Mouse (Mus musculus) splenic B cell, adult 2 months (primary cell): ENCODE measurements at regions not wholly inside any gene's neighbourhood (a gene's known extent, or its start where the extent isn't known, plus 50 kb on each side); places are given as distances from the start of the nearest gene placed in this dataset.

Experiments
- DNase-seq: peaks from one replicate; pipeline ENCODE4 v3.0.0-alpha.2; 2011; ENCODE audit warnings: low read depth, low spot score
- H3K27me3 ChIP-seq: 2 replicates; pipeline ENCODE4 v1.6.1; 2012; ENCODE audit warnings: mild to moderate bottlenecking, low read length, moderate library complexity, mixed read lengths; ENCODE audit not compliant: control insufficient read depth, poor library complexity, insufficient read depth, severe bottlenecking
- H3K36me3 ChIP-seq: 2 replicates; pipeline ENCODE4 v1.6.1; 2012; ENCODE audit warnings: mild to moderate bottlenecking, low read length, moderate library complexity, mixed read lengths; ENCODE audit not compliant: control insufficient read depth, poor library complexity, insufficient read depth, severe bottlenecking

DNA sequence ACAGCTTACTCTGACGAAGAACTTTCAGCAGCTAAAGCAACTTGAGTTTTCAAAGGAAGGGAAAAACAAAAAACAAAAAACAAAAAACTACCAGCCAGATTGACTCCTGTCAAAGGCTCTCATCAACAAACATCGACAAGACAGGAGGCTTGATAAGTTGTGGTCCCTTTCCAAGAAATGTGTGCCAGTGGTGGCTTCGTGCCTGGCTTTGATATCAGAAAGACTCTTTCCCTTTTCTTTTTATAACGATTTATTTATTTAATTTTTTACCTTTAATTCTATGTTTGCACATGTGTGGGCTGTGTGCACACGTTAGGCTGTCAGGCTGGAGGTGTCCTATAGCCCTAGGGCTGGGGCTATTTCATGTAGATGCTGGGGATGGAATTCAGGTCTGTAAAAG is 60.4 kb downstream of the Dact1 start:
- Histone ChIP-seq H3K36me3 (no peaks in the 10 kb centered on the region), H3K27me3 (no peaks in the 10 kb centered on the region)
- no peak for DNase-seq

DNA sequence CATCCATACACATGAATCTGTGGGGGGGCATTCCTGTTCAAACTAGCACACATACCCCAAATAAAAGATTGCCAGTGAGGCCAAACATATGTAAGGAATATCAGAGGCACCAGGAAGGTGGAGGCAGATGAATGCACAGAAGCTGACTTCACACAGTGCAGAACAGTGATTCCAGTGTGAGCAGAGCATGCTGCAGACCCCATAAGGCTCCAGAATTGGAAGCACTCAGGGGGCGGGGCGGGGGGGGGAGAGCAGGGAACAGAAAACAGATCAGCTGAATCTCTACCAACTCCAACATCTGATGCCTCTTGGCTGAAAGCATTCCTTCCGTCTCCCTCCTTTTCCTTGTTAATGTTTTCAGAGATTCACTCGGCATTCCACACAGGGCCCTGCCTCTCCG is 62.3 kb downstream of the Dact1 start:
- no peak for DNase-seq
- no peaks in the 10 kb centered on the region for H3K27me3 ChIP-seq
- H3K36me3 ChIP-seq, result no peaks in the 10 kb centered on the region

DNA sequence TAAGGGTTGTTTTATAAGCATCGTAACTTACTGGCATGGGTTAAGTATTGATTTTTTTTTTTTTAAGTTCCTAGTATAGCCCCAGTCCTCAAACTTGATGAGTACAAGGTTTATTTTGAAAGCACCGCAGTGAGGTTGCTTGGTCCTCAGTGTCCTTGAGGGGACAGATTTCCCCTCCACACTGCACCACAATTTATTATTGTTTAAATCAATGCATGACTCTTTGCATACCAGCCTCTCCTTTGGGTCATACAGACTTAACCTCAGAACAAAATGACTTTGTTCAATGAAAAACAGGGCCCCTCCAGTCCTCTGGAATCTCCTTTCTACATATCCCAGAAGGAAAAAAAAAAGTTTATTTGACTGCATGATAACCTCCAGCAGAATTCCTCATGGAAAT is 63.9 kb downstream of the Dact1 start:
- H3K36me3 ChIP-seq, result no peaks in the 10 kb centered on the region
- no peak for DNase-seq

DNA sequence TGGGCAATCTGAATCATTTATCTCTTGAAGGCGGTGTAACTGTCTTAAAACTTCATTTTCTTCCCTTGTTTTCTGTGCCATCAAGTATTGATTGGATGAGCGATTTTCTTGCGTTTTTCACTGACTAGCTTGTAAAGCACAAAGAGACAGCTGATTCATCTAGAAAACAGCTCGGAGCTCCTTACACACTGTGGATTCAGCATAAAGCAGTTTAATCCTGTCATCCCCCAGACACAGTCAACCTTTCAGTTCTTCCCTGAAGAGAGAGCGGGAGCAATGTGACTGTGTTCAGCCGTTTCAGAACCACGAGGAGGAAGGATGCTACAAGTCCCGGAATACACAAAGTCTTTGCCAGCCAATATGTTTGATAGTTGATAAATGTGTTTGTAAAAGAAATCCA is 66.8 kb downstream of the Dact1 start:
- Histone ChIP-seq H3K27me3 (no peaks in the 10 kb centered on the region), H3K36me3 (no peaks in the 10 kb centered on the region)
- no peak for DNase-seq

More for the DNA sequence above, 63.9 kb downstream of the Dact1 start:
- H3K27me3 ChIP-seq, result no peaks in the 10 kb centered on the region

DNA sequence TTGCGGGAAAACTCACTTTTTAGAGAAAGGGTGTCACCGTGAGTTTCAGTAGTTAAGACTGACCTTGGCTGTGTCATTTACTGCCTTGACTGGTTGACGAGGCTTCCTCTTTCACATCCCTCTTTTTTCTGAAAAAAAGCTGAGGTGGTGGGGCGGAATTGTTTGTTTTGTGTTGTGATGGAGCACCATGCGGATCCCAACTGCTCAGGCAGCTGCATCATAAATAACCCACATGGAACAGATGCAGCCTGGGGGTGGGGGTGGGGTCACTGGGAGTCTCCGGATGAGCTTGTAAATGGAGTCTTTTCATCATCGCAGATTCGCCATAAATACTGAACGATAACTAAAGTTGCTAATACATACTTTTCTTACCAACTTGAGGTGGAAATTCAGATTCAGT is 67.3 kb downstream of the Dact1 start:
- DNase-seq, result no peak
- H3K27me3 ChIP-seq, result no peaks in the 10 kb centered on the region
- no peaks in the 10 kb centered on the region for H3K36me3 ChIP-seq

DNA sequence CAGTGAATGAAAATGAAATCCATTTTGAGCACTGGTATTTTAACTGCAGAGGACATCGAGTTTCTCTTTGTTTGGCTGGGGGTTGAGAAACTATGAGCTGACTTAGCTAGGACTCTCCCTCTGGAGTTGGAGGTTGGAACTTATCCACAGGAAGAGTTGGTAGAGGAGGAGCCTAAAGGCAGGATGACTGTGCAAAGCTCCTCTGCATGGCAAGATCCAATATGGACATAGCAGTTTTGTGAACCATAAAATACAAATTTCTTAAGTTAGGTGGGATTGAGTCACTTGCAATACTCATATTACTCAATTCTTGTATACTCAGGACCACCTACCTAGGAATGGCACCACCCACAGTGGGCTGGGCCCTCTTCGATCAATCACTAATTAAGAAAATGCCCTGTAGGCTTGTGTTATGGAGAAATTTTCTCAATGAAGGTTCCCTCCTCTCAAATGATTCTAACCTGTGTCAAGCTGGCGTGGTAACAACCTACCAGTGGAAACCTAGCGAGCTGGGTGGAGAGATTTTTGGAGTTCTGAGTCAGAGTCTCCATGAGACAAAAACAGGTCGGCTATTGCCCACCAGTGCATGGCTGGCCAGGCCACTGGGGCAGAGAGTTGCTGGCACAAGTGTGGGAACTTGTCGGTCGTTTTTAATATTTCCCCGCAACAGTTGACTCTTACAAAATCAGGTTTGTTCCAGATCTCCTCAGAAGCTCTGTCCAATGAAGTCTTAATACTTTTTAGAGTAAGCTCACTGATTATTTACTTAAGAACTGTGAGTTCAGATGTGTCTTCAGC is 70.1 kb downstream of the Dact1 start:
- no peak for DNase-seq
- Histone ChIP-seq H3K36me3 (no peaks in the 10 kb centered on the region), H3K27me3 (no peaks in the 10 kb centered on the region)

DNA sequence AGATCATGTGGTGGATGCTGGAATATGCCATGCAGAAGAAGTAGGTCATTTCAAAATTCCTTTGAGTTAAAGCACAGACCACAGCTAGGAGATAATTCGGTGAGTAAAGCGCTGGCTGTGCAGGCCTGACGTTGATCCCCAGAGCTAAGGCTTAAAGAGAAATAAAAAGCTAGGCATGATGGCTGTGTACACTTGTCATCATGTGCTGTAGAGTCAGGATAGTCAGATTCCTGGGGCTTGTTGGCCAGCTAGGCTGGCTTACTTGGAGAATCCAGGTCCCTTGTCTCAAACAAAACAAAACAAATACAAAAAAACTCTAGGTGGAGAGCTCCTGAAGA is 70.7 kb downstream of the Dact1 start:
- no peaks in the 10 kb centered on the region for H3K36me3 ChIP-seq
- H3K27me3 ChIP-seq, result no peaks in the 10 kb centered on the region
- no peak for DNase-seq

DNA sequence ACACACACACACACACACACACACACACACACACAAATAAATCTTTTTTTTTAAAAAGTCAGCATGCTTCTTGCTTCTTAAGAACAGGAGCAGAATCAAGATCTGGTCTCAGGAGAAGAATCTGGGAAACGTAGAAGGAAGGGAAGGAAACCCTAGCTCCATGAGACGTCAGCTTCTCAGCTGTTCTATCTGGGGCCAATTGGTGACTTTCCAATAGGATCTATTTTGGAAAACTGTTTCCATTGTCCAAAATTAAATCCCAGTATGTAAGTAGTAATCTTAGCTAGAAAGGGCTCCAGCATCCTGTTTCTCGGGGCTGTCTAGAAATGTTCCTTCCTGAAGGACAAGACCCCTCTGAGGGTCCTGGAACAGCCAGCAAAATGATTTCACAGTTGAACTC is 76.6 kb downstream of the Dact1 start:
- H3K27me3 ChIP-seq, result no peaks in the 10 kb centered on the region
- no peak for DNase-seq

DNA sequence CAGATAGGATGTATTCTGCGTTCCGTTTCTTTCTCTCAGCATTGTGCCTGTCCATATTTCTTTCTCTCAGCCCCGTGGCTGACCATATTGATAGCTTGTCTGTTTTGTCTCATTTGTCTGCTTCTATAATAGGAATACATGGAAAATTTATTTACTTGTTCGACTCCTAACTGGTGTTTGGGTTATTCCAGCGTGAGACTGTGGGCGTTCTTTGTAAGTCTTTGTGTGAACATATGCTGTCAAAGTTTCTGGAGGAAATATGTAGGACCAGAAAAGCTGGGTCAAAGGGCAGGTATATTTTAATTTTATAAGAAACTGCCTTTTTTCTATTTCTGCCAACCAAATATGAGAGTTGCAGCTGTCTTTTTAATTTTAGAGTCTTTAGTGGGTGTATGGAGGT is 81.8 kb downstream of the Dact1 start:
- Histone ChIP-seq H3K27me3 (no peaks in the 10 kb centered on the region; the same call in 1 of the 2 replicates), H3K36me3 (no peaks in the 10 kb centered on the region)
- DNase-seq, result no peak

More for the DNA sequence above, 76.6 kb downstream of the Dact1 start:
- no peaks in the 10 kb centered on the region for H3K36me3 ChIP-seq

DNA sequence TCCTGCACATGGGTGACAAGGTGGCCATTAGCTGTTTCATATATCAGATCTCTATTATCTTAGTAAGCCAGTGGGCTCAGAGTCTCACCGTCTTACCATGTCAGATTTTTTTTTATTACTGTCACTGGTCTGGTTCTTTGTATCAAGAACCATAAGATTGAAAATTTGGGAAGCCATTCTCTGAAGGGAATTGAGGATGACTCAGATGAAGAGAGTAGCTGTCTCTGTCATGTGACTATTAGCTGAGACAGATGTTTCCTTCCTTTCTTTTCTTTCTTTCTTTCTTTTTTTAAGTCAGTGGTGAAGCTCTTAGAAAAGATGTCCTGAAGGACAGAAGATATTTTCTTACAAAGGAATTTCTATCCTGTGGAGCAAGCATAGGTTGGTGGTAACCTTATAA is 84.1 kb downstream of the Dact1 start:
- H3K36me3 ChIP-seq, result no peaks in the 10 kb centered on the region
- DNase-seq, result no peak
- no peaks in the 10 kb centered on the region; the same call in 1 of the 2 replicates for H3K27me3 ChIP-seq

DNA sequence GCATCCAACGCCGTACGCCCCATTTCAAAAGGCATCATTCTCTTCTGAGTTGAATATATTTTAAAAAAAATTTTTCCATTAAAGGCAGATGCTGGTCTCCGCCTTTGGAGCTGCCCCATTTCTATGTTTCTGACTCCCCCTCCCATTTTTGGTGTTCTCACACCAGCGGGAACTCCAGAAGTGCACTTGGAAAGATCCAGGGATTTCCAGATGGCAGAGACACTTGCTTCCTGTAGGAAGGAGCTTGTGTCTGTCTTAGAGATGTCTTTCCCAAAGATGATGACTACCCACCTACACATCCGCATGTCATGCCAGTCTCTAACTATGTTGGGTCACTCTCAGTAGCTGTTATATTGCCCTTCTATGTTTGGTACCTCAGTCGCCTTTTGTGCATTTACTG is 87.8 kb downstream of the Dact1 start:
- DNase-seq, result no peak
- Histone ChIP-seq H3K27me3 (no peaks in the 10 kb centered on the region; the same call in 1 of the 2 replicates), H3K36me3 (no peaks in the 10 kb centered on the region)

DNA sequence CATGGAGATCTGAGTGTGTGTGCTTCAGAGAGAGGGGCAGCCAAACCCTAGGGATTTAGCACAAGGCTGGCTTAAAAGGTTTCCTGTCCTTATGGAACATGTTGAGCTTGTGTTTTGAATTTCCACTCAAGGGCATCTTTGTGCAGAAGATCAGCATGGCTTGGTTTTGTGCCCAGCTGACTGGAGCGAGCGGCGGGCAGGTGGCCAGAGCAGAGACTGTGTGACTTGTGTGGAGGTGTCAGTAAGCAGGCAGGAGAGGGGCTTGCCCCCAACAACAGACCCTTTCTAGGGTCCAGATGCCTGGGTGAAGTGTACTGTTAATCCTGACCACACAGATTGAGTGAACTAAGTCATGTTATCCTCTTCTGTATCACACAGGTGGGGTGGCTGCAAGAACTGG is 89.0 kb downstream of the Dact1 start:
- Histone ChIP-seq H3K27me3 (no peaks in the 10 kb centered on the region), H3K36me3 (no peaks in the 10 kb centered on the region)
- DNase-seq, result no peak

DNA sequence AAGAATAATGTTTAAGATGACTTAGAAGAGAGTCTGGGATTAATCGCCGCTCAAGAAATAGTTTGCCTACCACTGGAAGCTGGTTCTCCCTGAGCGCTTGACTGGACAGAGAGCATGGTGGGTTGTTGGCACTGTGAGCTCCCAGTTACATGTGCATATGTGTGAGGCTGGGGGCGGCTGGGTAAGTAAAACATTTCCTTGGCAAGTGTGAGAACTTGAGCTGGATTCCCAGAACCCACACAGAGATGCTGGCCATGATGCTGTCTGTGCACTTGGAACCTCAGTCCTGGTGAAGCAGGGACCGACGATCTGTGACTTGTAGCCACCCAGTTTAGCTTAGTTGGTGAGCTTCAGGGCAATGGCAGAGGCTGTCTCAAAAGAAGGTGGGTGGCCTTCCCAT is 90.5 kb downstream of the Dact1 start:
- no peak for DNase-seq
- no peaks in the 10 kb centered on the region for H3K27me3 ChIP-seq
- H3K36me3 ChIP-seq, result no peaks in the 10 kb centered on the region

DNA sequence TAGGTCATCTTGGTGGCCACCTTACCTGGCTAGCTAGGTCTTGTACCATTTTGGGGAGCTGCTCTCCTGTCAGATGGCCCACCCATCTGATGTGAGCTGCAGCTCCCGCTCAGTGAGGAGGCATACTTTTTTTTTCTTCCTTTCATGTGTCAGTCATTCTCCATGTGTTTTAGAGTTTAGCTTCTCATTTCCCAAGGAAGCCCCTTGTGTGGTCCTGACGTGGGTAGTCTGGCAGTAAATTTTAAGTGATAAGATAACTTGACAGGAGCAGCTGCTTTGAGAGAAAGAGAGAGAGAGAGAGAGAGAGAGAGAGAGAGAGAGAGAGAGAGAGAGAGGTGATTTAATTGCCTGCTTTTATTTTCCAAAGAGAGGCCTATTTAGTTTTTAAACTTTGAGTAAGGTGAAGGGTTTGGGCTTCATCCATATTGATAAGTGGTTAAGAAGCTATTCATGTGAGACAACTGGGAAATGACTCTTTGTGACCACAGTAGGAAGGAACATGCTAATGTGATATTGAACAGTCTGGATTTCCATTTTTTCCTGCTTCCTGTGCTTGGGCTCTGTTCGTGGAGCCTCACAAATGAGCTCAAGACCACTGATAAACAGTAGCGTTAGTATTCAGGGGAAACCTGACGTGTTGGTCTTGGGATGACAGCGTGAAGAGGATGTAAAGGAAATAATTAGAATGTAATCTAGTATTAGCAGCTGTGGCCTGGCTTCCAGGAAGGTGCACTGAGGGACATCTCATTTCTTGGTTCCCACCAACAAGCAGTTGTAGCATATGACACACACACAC is 92.1 kb downstream of the Dact1 start:
- no peaks in the 10 kb centered on the region for H3K36me3 ChIP-seq
- no peak for DNase-seq
- no peaks in the 10 kb centered on the region for H3K27me3 ChIP-seq

DNA sequence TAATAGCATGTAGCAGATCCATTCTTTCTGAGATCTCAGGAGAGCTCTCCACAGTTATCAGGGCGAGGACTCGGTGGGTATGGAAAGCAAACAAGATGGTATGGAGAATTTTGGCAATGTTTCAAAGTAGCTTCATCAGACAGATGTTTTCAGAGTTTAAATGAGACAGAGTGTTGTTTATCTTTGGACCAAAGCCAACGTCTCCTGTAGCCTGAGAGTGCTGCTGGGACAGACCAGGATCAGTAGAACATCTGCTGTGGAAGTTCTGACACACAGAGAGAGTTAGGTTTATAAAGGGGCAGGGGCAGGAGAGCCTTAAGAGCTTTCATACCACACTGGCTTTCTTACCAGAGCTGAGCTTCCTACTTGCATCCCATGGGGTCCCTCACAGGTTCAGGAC is 97.6 kb downstream of the Dact1 start:
- no peak for DNase-seq

More for the DNA sequence above, 97.6 kb downstream of the Dact1 start:
- Histone ChIP-seq H3K27me3 (no peaks in the 10 kb centered on the region), H3K36me3 (no peaks in the 10 kb centered on the region)
